Mouse (Mus musculus) CH12.LX (cell line): Measurements from ENCODE around the gene Naa35.

Experiments
- CHD2 ChIP-seq: IDR thresholded peaks from 2 replicates; pipeline ENCODE4 v1.6.1; 2011; ENCODE audit warnings: low read length, improper control_type of control experiment
- CTCF ChIP-seq, 2 experiments: IDR thresholded peaks in 1 of 2; conservative IDR thresholded peaks in 1 of 2; 2 replicates each; pipeline ENCODE4 v1.5.1; 2011 to 2012; ENCODE audit warnings: low read depth in 2 of 2, low read length in 2 of 2, improper control_type of control experiment in 1 of 2, inconsistent platforms in 1 of 2, mild to moderate bottlenecking in 1 of 2, moderate library complexity in 1 of 2
- EP300 ChIP-seq: IDR thresholded peaks from 2 replicates; pipeline ENCODE4 v1.6.1; 2011; ENCODE audit warnings: low read length, improper control_type of control experiment
- ETS1 ChIP-seq: conservative IDR thresholded peaks from 2 replicates; pipeline ENCODE4 v1.6.1; 2012; ENCODE audit warnings: low read depth, mild to moderate bottlenecking, inconsistent platforms, low read length, improper control_type of control experiment, moderate library complexity
- JUND ChIP-seq: conservative IDR thresholded peaks from 2 replicates; pipeline ENCODE4 v1.6.1; 2011; ENCODE audit warnings: low read depth, low read length, improper control_type of control experiment
- POLR2A ChIP-seq: IDR thresholded peaks from 2 replicates; pipeline ENCODE4 v1.6.1; 2011; ENCODE audit warnings: low read depth, mild to moderate bottlenecking, improper control_type of control experiment, low read length
- SIN3A ChIP-seq: IDR thresholded peaks from 2 replicates; pipeline ENCODE4 v1.6.1; 2012; ENCODE audit warnings: low read length, improper control_type of control experiment, inconsistent platforms
- TBP ChIP-seq: conservative IDR thresholded peaks from 2 replicates; pipeline ENCODE4 v1.6.1; 2011; ENCODE audit warnings: low read depth, low read length, improper control_type of control experiment
- TCF12 ChIP-seq: IDR thresholded peaks from 2 replicates; pipeline ENCODE4 v1.6.1; 2014; ENCODE audit warnings: low read depth, mild to moderate bottlenecking, inconsistent platforms, low read length, improper control_type of control experiment
- USF1 ChIP-seq: IDR thresholded peaks from 2 replicates; pipeline ENCODE4 v1.6.1; 2014; ENCODE audit warnings: low read depth, mild to moderate bottlenecking, inconsistent platforms, low read length, improper control_type of control experiment
- ZNF384 ChIP-seq: IDR thresholded peaks from 2 replicates; pipeline ENCODE4 v1.6.1; 2012; ENCODE audit warnings: low read depth, low read length, improper control_type of control experiment, inconsistent platforms

DNA sequence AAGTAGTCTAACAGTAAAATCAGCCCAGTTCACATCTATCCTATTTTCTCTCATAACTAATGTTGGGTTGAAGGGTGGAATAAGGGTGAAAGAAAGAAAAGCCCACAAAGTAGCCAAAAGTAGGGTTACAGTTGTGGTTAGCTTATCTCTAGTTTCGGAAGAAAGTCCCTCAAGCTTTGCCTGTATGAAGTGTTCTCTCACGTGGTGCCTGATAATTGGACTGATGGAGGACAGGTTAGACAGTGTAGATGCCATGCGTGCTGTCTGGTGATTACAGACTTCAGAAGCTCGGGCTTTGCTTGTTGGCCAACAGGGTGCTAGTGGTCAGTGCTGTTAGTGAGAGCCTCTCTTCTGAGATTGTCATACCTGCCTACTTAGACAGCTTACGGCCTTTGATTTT lies 18.0 kb downstream of the Naa35 start:
- no peak for TF ChIP-seq POLR2A
- TF ChIP-seq CTCF (conservative IDR thresholded peaks at IDR 0.05 in 1 of 2, IDR thresholded peaks at IDR 0.05 in 1 of 2; ENCODE audit: low read depth in 2 of 2, low read length in 2 of 2), result no peak
- no peak for TF ChIP-seq CHD2
- no peak for TF ChIP-seq ETS1
- no peak for TF ChIP-seq JUND
- no peak for TF ChIP-seq USF1
- no peak for TF ChIP-seq ZNF384
- no peak for TF ChIP-seq SIN3A
- no peak for TF ChIP-seq TCF12
- no peak for TF ChIP-seq TBP
- no peak for TF ChIP-seq EP300
